Mouse (Mus musculus) kidney, adult 2 months (tissue): ENCODE data around the gene Cfb. TPM values are rescaled to one million over a fixed set of nuclear protein-coding genes. Genes with fewer than 3 reads are reported as not detected.

Source experiments
- DNase-seq: peaks from one replicate; pipeline ENCODE4 v3.0.0; 2021
- H3K27ac ChIP-seq: fragments of 200-500 bp; 2 replicates; pipeline ENCODE4 v1.5.1; 2012; ENCODE audit warnings: low read depth, low read length, control low read depth, inconsistent platforms; ENCODE audit not compliant: insufficient read depth
- H3K27me3 ChIP-seq: fragments of 200-500 bp; replicated peaks from 2 replicates; pipeline ENCODE4 v1.6.1; 2012; ENCODE audit warnings: mild to moderate bottlenecking, moderate library complexity, low read length, inconsistent platforms; ENCODE audit not compliant: control insufficient read depth, insufficient read depth
- H3K36me3 ChIP-seq: fragments of 200-500 bp; 2 replicates; pipeline ENCODE4 v1.6.1; 2012; ENCODE audit warnings: mild to moderate bottlenecking, moderate library complexity, low read length, inconsistent platforms; ENCODE audit not compliant: control insufficient read depth, insufficient read depth
- H3K4me1 ChIP-seq: fragments of 200-500 bp; 2 replicates; pipeline ENCODE4 v1.6.1; 2011; ENCODE audit warnings: low read length; ENCODE audit not compliant: control insufficient read depth, insufficient read depth
- H3K4me3 ChIP-seq: fragments of 200-500 bp; 2 replicates; pipeline ENCODE4 v1.5.1; 2011; ENCODE audit warnings: mild to moderate bottlenecking, low read depth, low read length, control low read depth; ENCODE audit not compliant: insufficient read depth
- CTCF ChIP-seq: fragments of 200-500 bp; conservative IDR thresholded peaks from 2 replicates; pipeline ENCODE4 v1.5.1; 2011; ENCODE audit warnings: low read depth, mild to moderate bottlenecking, control low read depth, low read length, moderate library complexity, mixed read lengths; ENCODE audit not compliant: insufficient read depth, insufficient read length
- POLR2A ChIP-seq: fragments of 200-500 bp; IDR thresholded peaks from one replicate; pipeline ENCODE4 v1.6.1; 2011; ENCODE audit warnings: low read depth, low read length, control low read depth
- WGBS: fragments of 180-500 bp; shearing (Covaris S2); methylation state at CpG from one replicate; pipeline ENCODE4 v1.1.7; 2018; 5-methylcytosine and 5-hydroxymethylcytosine counted together
- polyA plus RNA-seq: library from polyadenylated mRNA; depleted of rRNA; stranded (reverse); fragments of >200 nt; gene quantifications from 2 replicates; pipeline ENCODE4 v1.2.3, GENCODE M21; 2012; rRNA removed

Gene Cfb
- polyA plus RNA-seq, 1 experiment = 199 TPM

GRCm38 (mm10) chr17:34808599-34809205 lies 53.6 kb downstream of the Cfb start:
- no peak for DNase-seq
- Histone ChIP-seq H3K4me1 (no peaks in the 10 kb centered on the region), H3K27me3 (no peaks in the 10 kb centered on the region), H3K27ac (no peak overlapping the region), H3K36me3 (no peaks in the 10 kb centered on the region), H3K4me3 (no peak overlapping the region)
- no peak for TF ChIP-seq CTCF
- no peak for TF ChIP-seq POLR2A
- WGBS = 86% methylated on average over 6 of the region's 6 CpGs

GRCm38 (mm10) chr17:34807176-34807575 lies 55.1 kb downstream of the Cfb start:
- Histone ChIP-seq H3K36me3 (no peaks in the 10 kb centered on the region), H3K4me1 (no peaks in the 10 kb centered on the region), H3K27me3 (no peaks in the 10 kb centered on the region), H3K27ac (no peak overlapping the region), H3K4me3 (no peak overlapping the region)
- DNase-seq = no peak
- TF ChIP-seq CTCF (no peak), POLR2A (no peak)
- 67% methylated on average over 3 of the region's 3 CpGs for WGBS

Other genes with a start within 250 kb of the Cfb start
- gene Egfl8, start 246.5 kb downstream of the Cfb start, polyA plus RNA-seq = 5.1 and 5.3 TPM in 2 replicates
- gene Ppt2, start 234.0 kb downstream of the Cfb start, polyA plus RNA-seq = 118 and 123 TPM in 2 replicates
- 2.7 and 3.2 TPM in 2 replicates for gene Prrt1, start 233.0 kb downstream of the Cfb start, polyA plus RNA-seq
- 5.5 and 5.8 TPM in 2 replicates for gene Fkbpl, start 217.8 kb downstream of the Cfb start, polyA plus RNA-seq
- 52.5 and 65.5 TPM in 2 replicates for gene Atf6b, start 215.4 kb downstream of the Cfb start, polyA plus RNA-seq
- gene Tnxb, start 192.0 kb downstream of the Cfb start, polyA plus RNA-seq = 5.5 and 8.5 TPM in 2 replicates
- gene C4b, start 118.6 kb downstream of the Cfb start, polyA plus RNA-seq = 4.7 and 6.8 TPM in 2 replicates
- 0.23 and 29.2 TPM in 2 replicates for gene Cyp21a1, start 58.0 kb downstream of the Cfb start, polyA plus RNA-seq
- gene Stk19, start 25.6 kb downstream of the Cfb start, polyA plus RNA-seq = 35.7 and 36.7 TPM in 2 replicates
- 52.6 and 59.2 TPM in 2 replicates for gene Dxo, start 25.5 kb downstream of the Cfb start, polyA plus RNA-seq
- 58.2 and 69.5 TPM in 2 replicates for gene Skiv2l, start 12.3 kb downstream of the Cfb start, polyA plus RNA-seq
- 24.2 and 26.2 TPM in 2 replicates for gene Nelfe, start 12.1 kb downstream of the Cfb start, polyA plus RNA-seq
- 9.4 and 10.8 TPM in 2 replicates for gene Zbtb12, start 17.0 kb upstream of the Cfb start, polyA plus RNA-seq
- 0.05 TPM in 1 of 2 replicates, not detected in the other for gene Gm20547, start 19.5 kb upstream of the Cfb start, polyA plus RNA-seq
- gene C2, start 35.7 kb upstream of the Cfb start, polyA plus RNA-seq = 62.9 and 73.4 TPM in 2 replicates
- gene Ehmt2, start 36.0 kb upstream of the Cfb start, polyA plus RNA-seq = 134 and 169 TPM in 2 replicates
- 73.5 and 88.1 TPM in 2 replicates for gene Slc44a4, start 51.9 kb upstream of the Cfb start, polyA plus RNA-seq
- 448 and 498 TPM in 2 replicates for gene Neu1, start 68.7 kb upstream of the Cfb start, polyA plus RNA-seq
- gene Hspa1b, start 96.7 kb upstream of the Cfb start, polyA plus RNA-seq = 38.8 and 56.5 TPM in 2 replicates
- gene Gm20481, start 107.4 kb upstream of the Cfb start, polyA plus RNA-seq = not detected in 2 replicates
- 23.4 and 31.5 TPM in 2 replicates for gene Hspa1a, start 109.6 kb upstream of the Cfb start, polyA plus RNA-seq
- gene Hspa1l, start 110.2 kb upstream of the Cfb start, polyA plus RNA-seq = 0.33 and 0.58 TPM in 2 replicates
- gene Lsm2, start 119.3 kb upstream of the Cfb start, polyA plus RNA-seq = 70.2 and 88.2 TPM in 2 replicates
- gene Vars, start 138.5 kb upstream of the Cfb start, polyA plus RNA-seq = 52.5 and 64.5 TPM in 2 replicates
- gene Vwa7, start 154.1 kb upstream of the Cfb start, polyA plus RNA-seq = 0.80 and 0.89 TPM in 2 replicates
- gene Sapcd1, start 165.5 kb upstream of the Cfb start, polyA plus RNA-seq = 0.69 and 0.77 TPM in 2 replicates
- 1.6 and 2.4 TPM in 2 replicates for gene Msh5, start 184.2 kb upstream of the Cfb start, polyA plus RNA-seq
- gene Clic1, start 187.4 kb upstream of the Cfb start, polyA plus RNA-seq = 105 and 117 TPM in 2 replicates
- gene Ddah2, start 196.5 kb upstream of the Cfb start, polyA plus RNA-seq = 37.7 and 41.0 TPM in 2 replicates
- gene Ly6g6c, start 202.9 kb upstream of the Cfb start, polyA plus RNA-seq = 0.13 and 0.16 TPM in 2 replicates
- gene Mpig6b, start 203.7 kb upstream of the Cfb start, polyA plus RNA-seq = 0.46 and 0.66 TPM in 2 replicates
- gene Ly6g6e, start 214.4 kb upstream of the Cfb start, polyA plus RNA-seq = 2.1 and 2.5 TPM in 2 replicates
- 8.1 and 8.9 TPM in 2 replicates for gene Ly6g6d, start 215.5 kb upstream of the Cfb start, polyA plus RNA-seq
- gene Ly6g6f, start 223.1 kb upstream of the Cfb start, polyA plus RNA-seq = not detected in 2 replicates
- gene Abhd16a, start 226.7 kb upstream of the Cfb start, polyA plus RNA-seq = 156 and 217 TPM in 2 replicates
- gene Ly6g5c, start 245.8 kb upstream of the Cfb start, polyA plus RNA-seq = not detected in 2 replicates